28 mouse cellular contexts compared by ENCODE assay signal in the genomic region with DNA sequence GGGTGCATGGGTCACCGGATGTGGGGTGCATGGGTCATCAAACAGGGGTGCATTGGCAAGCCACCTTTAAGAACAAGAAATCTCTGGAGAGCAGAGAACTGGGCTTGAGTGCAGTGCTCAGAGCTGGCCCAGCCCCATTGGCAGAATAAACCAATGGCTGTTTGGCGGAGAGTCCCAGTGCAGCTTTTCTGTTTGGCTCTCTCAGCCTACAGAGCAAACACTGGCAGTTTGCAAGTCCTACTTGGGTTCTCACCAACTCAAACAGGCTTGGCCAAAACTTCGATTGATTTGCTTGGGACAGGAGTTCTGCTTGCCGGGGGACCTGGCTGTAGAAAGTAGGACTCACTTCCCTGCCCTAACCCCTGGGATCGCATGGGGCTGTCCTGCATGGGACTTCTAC. TPM values are rescaled to one million over a fixed set of nuclear protein-coding genes. Genes with fewer than 3 reads are reported as not detected.
A peak's percentile ranks its signal among the peaks of the same experiment; 100 is the strongest.
DNase-seq lines count a peak whose midpoint lies in the region; ATAC-seq and TF ChIP-seq lines count a peak whose summit lies in the region.
"Had no signal": no experiment of that assay in that cellular context is flagged by ENCODE, and none has a peak within 500 bp of the region (broad histone marks: within the 10 kb centered on the region; RNA-seq: fewer than 3 reads in every experiment).

No protein-coding gene starts in this region.

- no peak overlapping the region for H3K4me3 ChIP-seq in liver, adult 2 months (ENCODE audit: insufficient read depth, low read depth, low read length)
- H3K4me3 ChIP-seq in liver, embryonic 12.5 days = no peak overlapping the region
- H3K4me3 ChIP-seq: embryonic facial prominence, embryonic 15.5 days; heart, embryonic 13.5 days; layer of hippocampus, adult 2 months; liver, embryonic 15.5 days; midbrain, embryonic 15.5 days; myocyte had no signal

- no peak overlapping the region for H3K9ac ChIP-seq in liver, adult 2 months (ENCODE audit: low read depth, low read length)
- no peak overlapping the region for H3K9ac ChIP-seq in liver, embryonic 12.5 days
- H3K9ac ChIP-seq: embryonic facial prominence, embryonic 15.5 days; heart, embryonic 13.5 days; hindbrain, embryonic 14.5 days; liver, embryonic 15.5 days; midbrain, embryonic 15.5 days had no signal

- peaks cover 16% of the 10 kb centered on the region for H3K4me1 ChIP-seq in liver, adult 2 months (ENCODE audit: control insufficient read depth, insufficient read depth, low read length)
- H3K4me1 ChIP-seq in liver, embryonic 12.5 days = no peaks in the 10 kb centered on the region
- H3K4me1 ChIP-seq: embryonic facial prominence, embryonic 15.5 days; heart, embryonic 13.5 days; liver, embryonic 15.5 days; midbrain, embryonic 15.5 days had no signal

- no peak for TF ChIP-seq POLR2A in liver, adult 2 months (IDR thresholded peaks at IDR 0.05; ENCODE audit: extremely low read depth, insufficient read depth, low read length)

- H3K79me2 ChIP-seq in liver, adult 2 months (ENCODE audit: control insufficient read depth, insufficient read depth, low read length) = no peaks in the 10 kb centered on the region

- H3K9me3 ChIP-seq in liver, embryonic 12.5 days (replicated peaks) = no peaks in the 10 kb centered on the region
- H3K9me3 ChIP-seq: embryonic facial prominence, embryonic 15.5 days; G1E; heart, embryonic 13.5 days; liver, embryonic 15.5 days; midbrain, embryonic 15.5 days had no signal

- H3K36me3 ChIP-seq in liver, adult 2 months (ENCODE audit: control insufficient read depth, insufficient read depth, low read length) = no peaks in the 10 kb centered on the region
- H3K36me3 ChIP-seq in liver, embryonic 12.5 days = no peaks in the 10 kb centered on the region
- H3K36me3 ChIP-seq: embryonic facial prominence, embryonic 15.5 days; G1E; heart, embryonic 13.5 days; liver, embryonic 15.5 days; midbrain, embryonic 15.5 days had no signal

- DNase-seq in adrenal gland, postnatal 10 days = peak; percentile 57
- DNase-seq in adrenal gland, adult 8-10 months = no peak
- peak; percentile 97 for DNase-seq in liver, adult 2 months (ENCODE audit: extremely low read depth, low read depth, low spot score)
- peak; percentile 19 for DNase-seq in right cerebral cortex, postnatal 4 days
- no peak for DNase-seq in right cerebral cortex, adult 18-20 months
- no peak for DNase-seq in thymus, postnatal 14 days
- no peak for DNase-seq in left cerebral cortex, postnatal 4 days
- DNase-seq: cerebellum, postnatal 14 days; heart, adult 18-20 months; kidney, adult 8-10 months; kidney, postnatal 14 days; right cerebral cortex, postnatal 25 days; thymus, postnatal 25 days had no signal

- 20% methylated on average over 5 of the region's 5 CpGs for WGBS in liver, adult 2 months
- WGBS in liver, embryonic 12.5 days (ENCODE audit: insufficient replicate concordance) = 47% methylated on average over 5 of the region's 5 CpGs

- no peaks in the 10 kb centered on the region for H3K27me3 ChIP-seq in liver, adult 2 months (ENCODE audit: control insufficient read depth, insufficient read depth, low read length)
- peaks cover 10% of the 10 kb centered on the region for H3K27me3 ChIP-seq in liver, embryonic 12.5 days (replicated peaks)
- H3K27me3 ChIP-seq: embryonic facial prominence, embryonic 15.5 days; liver, embryonic 15.5 days; midbrain, embryonic 15.5 days had no signal

- intact Hi-C loops in left cerebral cortex, postnatal 4 days (cut with DNase I) = no loop called here

- TF ChIP-seq CTCF in liver, adult 2 months (IDR thresholded peaks at IDR 0.05; ENCODE audit: low read depth, low read length) = no peak

- H3K4me2 ChIP-seq in liver, embryonic 12.5 days = no peak overlapping the region
- H3K4me2 ChIP-seq: embryonic facial prominence, embryonic 15.5 days; heart, embryonic 13.5 days; hindbrain, embryonic 14.5 days; liver, embryonic 15.5 days; midbrain, embryonic 15.5 days had no signal

- no peak overlapping the region for H3K27ac ChIP-seq in liver, adult 2 months (replicated peaks; ENCODE audit: insufficient read depth, low read depth, low read length)
- H3K27ac ChIP-seq in liver, embryonic 12.5 days = no peak overlapping the region
- H3K27ac ChIP-seq: embryonic facial prominence, embryonic 15.5 days; heart, embryonic 13.5 days; hindbrain, embryonic 14.5 days; layer of hippocampus, adult 2 months; liver, embryonic 15.5 days; midbrain, embryonic 15.5 days had no signal

- ATAC-seq in liver, embryonic 12.5 days = no peak
- ATAC-seq: midbrain, embryonic 15.5 days had no signal

RNA-seq across cellular contexts. Expression of gene Pitx1, which starts 25.0 kb away (rescaled TPM):
- total RNA-seq in adrenal gland, postnatal 10 days (2021) = not detected
- total RNA-seq in adrenal gland, adult 8-10 months (2022) = not detected
- total RNA-seq in liver, adult 2 months (2014; rRNA removed) = not detected in 2 replicates
- not detected in 2 replicates for polyA plus RNA-seq in liver, adult 2 months (2012; rRNA removed)
- polyA plus RNA-seq in liver, embryonic 12.5 days (2016; fragmentation: Nextera tagmentation; extraction: Ambion mirVana) = 0.69 and 0.88 TPM in 2 replicates
- not detected for total RNA-seq in left cerebral cortex, postnatal 4 days (2021)
- total RNA-seq: G1E; heart, adult 18-20 months; heart, postnatal 25 days; layer of hippocampus, adult 2 months; left cerebral cortex, adult 18-20 months; left cerebral cortex, postnatal 36 days; megakaryocyte-erythroid progenitor cell, adult 5-6 weeks had no signal
- polyA plus RNA-seq: G1E; hindbrain, embryonic 14.5 days; myocyte; neural tube, embryonic 14.5 days had no signal

RNA-seq across cellular contexts. Expression of gene Catsper3, which starts 26.6 kb away (rescaled TPM):
- under 1 TPM in 1 of 2 experiments, not detected in 1; 0.21 TPM for total RNA-seq in adrenal gland, postnatal 10 days (2021)
- 1 to 10 TPM in 1 of 4 experiments, under 1 TPM in 3; 0.32 to 1.1 (median 0.39) TPM for total RNA-seq in adrenal gland, adult 8-10 months (2022)
- not detected in 2 replicates for total RNA-seq in liver, adult 2 months (2014; rRNA removed)
- polyA plus RNA-seq in liver, adult 2 months (2012; rRNA removed) = 0.26 TPM in 1 of 2 replicates, not detected in the other
- 0.13 TPM in 1 of 2 replicates, not detected in the other for polyA plus RNA-seq in liver, embryonic 12.5 days (2016; fragmentation: Nextera tagmentation; extraction: Ambion mirVana)
- total RNA-seq in left cerebral cortex, postnatal 4 days (2021) = under 1 TPM; 0.38 to 0.44 TPM
- total RNA-seq: G1E; heart, postnatal 25 days; megakaryocyte-erythroid progenitor cell, adult 5-6 weeks had no signal
- polyA plus RNA-seq: embryonic facial prominence, embryonic 15.5 days; forebrain, embryonic 11.5 days; G1E; hindbrain, embryonic 14.5 days; liver, embryonic 15.5 days; neural tube, embryonic 14.5 days had no signal

Comparison
In these comparisons a context has a peak if more than half of its experiments do, and no peak if none do; other contexts are left out.
1. DNase-seq: peak in adrenal gland, postnatal 10 days (single experiment), liver, adult 2 months (single experiment) and right cerebral cortex, postnatal 4 days (single experiment); none in adrenal gland, adult 8-10 months (single experiment), right cerebral cortex, adult 18-20 months (single experiment), thymus, postnatal 14 days (single experiment) and left cerebral cortex, postnatal 4 days (single experiment).